In the genomic region with DNA sequence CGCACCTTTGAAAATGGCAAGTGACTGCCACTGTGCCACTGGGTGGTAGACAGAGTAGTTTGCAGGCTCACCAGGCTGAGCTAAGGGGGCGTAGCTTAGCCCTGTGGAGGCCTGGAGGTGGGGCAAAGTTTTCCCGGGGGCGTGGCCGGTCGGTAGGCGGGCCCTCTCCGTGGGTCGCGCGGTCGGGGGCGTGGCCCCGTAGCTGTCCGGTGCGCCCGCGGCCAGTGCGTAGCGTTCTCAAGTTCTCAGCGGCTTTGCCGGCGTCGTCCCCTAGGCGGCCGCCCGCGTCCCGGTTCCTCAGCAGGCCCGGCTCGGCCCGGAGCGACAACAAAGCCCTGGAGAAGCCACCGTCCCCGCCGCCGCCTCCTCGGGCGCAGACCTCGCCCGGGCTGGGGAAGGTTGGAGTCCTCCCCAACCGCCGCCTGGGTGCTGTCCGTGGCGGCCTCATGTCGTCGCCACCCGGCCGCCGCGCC, we compare ENCODE assay signal across 8 mouse cellular contexts. TPM values are rescaled to one million over a fixed set of nuclear protein-coding genes. Genes with fewer than 3 reads are reported as not detected.
DNase-seq lines count a peak whose midpoint lies in the region; ATAC-seq lines count a peak whose summit lies in the region.

A gene (plus strand): TSS at position 191 of the 473 bp plus-strand sequence.

- under 1% methylated on average over 47 of the region's 51 CpGs for WGBS in heart, embryonic 14.5 days
- WGBS in liver, embryonic 13.5 days (ENCODE audit: insufficient replicate concordance): 0% methylated on average over 43 of the region's 51 CpGs
- under 1% methylated on average over 50 of the region's 51 CpGs for WGBS in stomach, embryonic 16.5 days

- DNase-seq in CD4-positive, CD25-positive, alpha-beta regulatory T cell, adult 2 months (ENCODE audit: low read depth, low spot score): peak; percentile 93
- DNase-seq in fibroblast of lung, adult 2 months (ENCODE audit: low read depth): peak; percentile 60
- peak; percentile 97 for DNase-seq in kidney, postnatal 14 days
- DNase-seq in liver, embryonic 13.5 days: peak; percentile 86
- peak; percentile 86 for DNase-seq in neural tube, embryonic 10.5 days (ENCODE audit: extremely low spot score, low spot score)

- peak within 1 kb of the TSS; percentile 68 for H3K9ac ChIP-seq in heart, embryonic 14.5 days (ENCODE audit: low read length)
- peak within 1 kb of the TSS; percentile 62 for H3K9ac ChIP-seq in liver, embryonic 13.5 days
- H3K9ac ChIP-seq in stomach, embryonic 16.5 days (ENCODE audit: low read length): peak within 1 kb of the TSS; percentile 78

- peak; percentile 91 for ATAC-seq in heart, embryonic 14.5 days (ENCODE audit: insufficient number of reproducible peaks, insufficient read depth, low FRiP score, low read depth)
- ATAC-seq in liver, embryonic 13.5 days (ENCODE audit: low read depth): peak; percentile 79
- peak; percentile 93 for ATAC-seq in stomach, embryonic 16.5 days (ENCODE audit: insufficient read depth, low FRiP score)

- peak within 1 kb of the TSS; percentile 89 for H3K4me2 ChIP-seq in heart, embryonic 14.5 days (ENCODE audit: low read length)
- H3K4me2 ChIP-seq in liver, embryonic 13.5 days: peak within 1 kb of the TSS; percentile 93
- peak within 1 kb of the TSS; percentile 90 for H3K4me2 ChIP-seq in stomach, embryonic 16.5 days (ENCODE audit: low read depth, low read length)

- no peaks in the 10 kb centered on the region for H3K36me3 ChIP-seq in heart, embryonic 14.5 days (ENCODE audit: control insufficient read depth, insufficient read depth, low read length)
- no peaks in the 10 kb centered on the region for H3K36me3 ChIP-seq in liver, embryonic 13.5 days
- H3K36me3 ChIP-seq in stomach, embryonic 16.5 days (ENCODE audit: control insufficient read depth, insufficient read depth, low read length): no peaks in the 10 kb centered on the region

- H3K4me1 ChIP-seq in brown adipose tissue, adult 24 weeks (ENCODE audit: control insufficient read depth, insufficient read depth, insufficient read length, low read length): 0 out of 2 replicates have a peak, but pooled peaks cover 2% of the 10 kb centered on the region
- H3K4me1 ChIP-seq in heart, embryonic 14.5 days (ENCODE audit: control insufficient read depth in 2 of 2, insufficient read depth in 2 of 2, low read length in 2 of 2): peaks cover 3 to 7% of the 10 kb centered on the region in 2 experiments
- H3K4me1 ChIP-seq in liver, embryonic 13.5 days (replicated peaks): peaks cover 28% of the 10 kb centered on the region
- 0 out of 2 replicates have a peak, but pooled peaks cover 7% of the 10 kb centered on the region for H3K4me1 ChIP-seq in stomach, embryonic 16.5 days (ENCODE audit: control insufficient read depth, insufficient read depth, low read length)

- no peaks in the 10 kb centered on the region for H3K27me3 ChIP-seq in heart, embryonic 14.5 days (ENCODE audit: control insufficient read depth, insufficient read depth, low read length)
- H3K27me3 ChIP-seq in liver, embryonic 13.5 days: no peaks in the 10 kb centered on the region
- no peaks in the 10 kb centered on the region for H3K27me3 ChIP-seq in stomach, embryonic 16.5 days (ENCODE audit: control insufficient read depth, insufficient read depth, low read length)

- peak within 1 kb of the TSS; percentile 77 for H3K4me3 ChIP-seq in brown adipose tissue, adult 24 weeks (ENCODE audit: insufficient read depth, low read depth, low read length)
- peak within 1 kb of the TSS; percentile 67 to 81 for H3K4me3 ChIP-seq in heart, embryonic 14.5 days (ENCODE audit: control insufficient read depth in 1 of 2, insufficient read depth in 1 of 2, low read depth in 1 of 2, low read length in 2 of 2)
- peak within 1 kb of the TSS; percentile 65 for H3K4me3 ChIP-seq in liver, embryonic 13.5 days (replicated peaks)
- H3K4me3 ChIP-seq in stomach, embryonic 16.5 days (replicated peaks; ENCODE audit: low read length): peak within 1 kb of the TSS; percentile 75

- H3K9me3 ChIP-seq in heart, embryonic 14.5 days (ENCODE audit: control insufficient read depth, low read length): no peaks in the 10 kb centered on the region
- no peaks in the 10 kb centered on the region for H3K9me3 ChIP-seq in liver, embryonic 13.5 days (replicated peaks)
- no peaks in the 10 kb centered on the region for H3K9me3 ChIP-seq in stomach, embryonic 16.5 days (replicated peaks; ENCODE audit: control insufficient read depth, low read length)

- peak within 1 kb of the TSS; percentile 42 for H3K27ac ChIP-seq in brown adipose tissue, adult 24 weeks (replicated peaks; ENCODE audit: low read depth, low read length)
- H3K27ac ChIP-seq in heart, embryonic 14.5 days (replicated peaks in 1 of 2; ENCODE audit: control insufficient read depth in 1 of 2, insufficient read depth in 1 of 2, low read depth in 2 of 2, low read length in 2 of 2): peak within 1 kb of the TSS; percentile 84 to 94
- peak within 1 kb of the TSS; percentile 81 for H3K27ac ChIP-seq in liver, embryonic 13.5 days
- H3K27ac ChIP-seq in stomach, embryonic 16.5 days (ENCODE audit: low read length): peak within 1 kb of the TSS; percentile 95

RNA-seq across cellular contexts. Expression of the gene that starts here (rescaled TPM):
- polyA plus RNA-seq in brown adipose tissue, adult 24 weeks (2012; ENCODE audit: insufficient read depth, insufficient read length, missing spikeins): 7.0 and 10.2 TPM in 2 replicates
- polyA plus RNA-seq in heart, embryonic 14.5 days (2014; fragmentation: Nextera tagmentation; extraction: Ambion mirVana): 14.3 and 15.4 TPM in 2 replicates
- 4.0 and 4.2 TPM in 2 replicates for polyA plus RNA-seq in liver, embryonic 13.5 days (2015; fragmentation: Nextera tagmentation; extraction: Ambion mirVana)
- 6.6 and 8.0 TPM in 2 replicates for polyA plus RNA-seq in stomach, embryonic 16.5 days (2015; fragmentation: Nextera tagmentation; extraction: Ambion mirVana)

Comparison
In these comparisons a context has a peak if more than half of its experiments do, and no peak if none do; other contexts are left out.
1. Peak in every context shown above with its lines: DNase-seq, ATAC-seq, H3K4me3 ChIP-seq and H3K27ac ChIP-seq.
2. H3K27ac ChIP-seq: peak in every context shown above with its lines; median percentile 95 in stomach, embryonic 16.5 days; 89 in heart, embryonic 14.5 days; 81 in liver, embryonic 13.5 days; 42 in brown adipose tissue, adult 24 weeks.